Mouse (Mus musculus): ENCODE measurements around the gene Tfap2e.

Gene Tfap2e

GRCm38 (mm10) chr4:126743713-126744112, 7.7 kb upstream of the Tfap2e start:
- TF ChIP-seq GATA4 (IDR thresholded peaks at IDR 0.05; ENCODE audit: insufficient replicate concordance, low read length) = no peak

DNA sequence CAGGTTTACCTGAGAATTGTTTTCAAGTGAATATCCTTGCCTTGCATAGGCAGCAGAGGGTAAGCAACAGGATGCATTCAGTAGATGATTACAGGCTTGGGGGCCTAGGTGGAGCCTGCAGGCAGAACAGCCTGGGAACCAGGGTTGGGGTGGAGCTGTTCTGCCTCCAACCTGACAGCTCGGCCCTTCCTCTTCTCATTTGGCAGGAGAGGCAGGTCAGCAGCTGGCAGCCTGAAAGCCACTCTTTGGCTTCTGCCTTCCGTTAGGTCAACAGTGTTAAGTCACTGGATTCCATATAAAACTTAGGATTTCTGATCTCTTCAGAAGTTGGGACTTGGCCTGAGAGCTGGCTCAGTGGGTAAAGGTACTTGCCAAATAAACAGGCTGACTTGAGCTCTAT, 6.9 kb upstream of the Tfap2e start:
- TF ChIP-seq GATA4 (IDR thresholded peaks at IDR 0.05; ENCODE audit: insufficient replicate concordance, low read length) = no peak

DNA sequence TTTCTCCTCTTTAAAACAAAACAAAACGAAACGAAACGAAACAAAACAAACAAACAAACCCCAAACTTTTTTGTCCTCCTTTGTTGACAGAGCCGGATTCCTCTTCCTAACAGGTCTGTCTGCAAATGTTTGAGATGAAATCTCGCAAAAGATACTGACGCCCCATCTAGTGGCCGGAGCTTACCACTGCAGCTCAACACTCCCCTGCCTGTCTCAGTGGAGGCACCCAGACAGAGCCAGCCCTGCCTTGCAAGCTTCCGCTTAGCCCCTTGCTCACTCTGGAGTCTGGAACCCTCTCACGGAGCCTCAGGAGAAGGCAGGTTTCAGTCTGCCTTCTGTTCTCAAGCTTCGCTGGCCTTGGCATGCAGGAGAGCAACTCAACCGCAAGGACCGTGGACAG, 5.4 kb upstream of the Tfap2e start:
- no peak for TF ChIP-seq GATA4 (IDR thresholded peaks at IDR 0.05; ENCODE audit: insufficient replicate concordance, low read length)

DNA sequence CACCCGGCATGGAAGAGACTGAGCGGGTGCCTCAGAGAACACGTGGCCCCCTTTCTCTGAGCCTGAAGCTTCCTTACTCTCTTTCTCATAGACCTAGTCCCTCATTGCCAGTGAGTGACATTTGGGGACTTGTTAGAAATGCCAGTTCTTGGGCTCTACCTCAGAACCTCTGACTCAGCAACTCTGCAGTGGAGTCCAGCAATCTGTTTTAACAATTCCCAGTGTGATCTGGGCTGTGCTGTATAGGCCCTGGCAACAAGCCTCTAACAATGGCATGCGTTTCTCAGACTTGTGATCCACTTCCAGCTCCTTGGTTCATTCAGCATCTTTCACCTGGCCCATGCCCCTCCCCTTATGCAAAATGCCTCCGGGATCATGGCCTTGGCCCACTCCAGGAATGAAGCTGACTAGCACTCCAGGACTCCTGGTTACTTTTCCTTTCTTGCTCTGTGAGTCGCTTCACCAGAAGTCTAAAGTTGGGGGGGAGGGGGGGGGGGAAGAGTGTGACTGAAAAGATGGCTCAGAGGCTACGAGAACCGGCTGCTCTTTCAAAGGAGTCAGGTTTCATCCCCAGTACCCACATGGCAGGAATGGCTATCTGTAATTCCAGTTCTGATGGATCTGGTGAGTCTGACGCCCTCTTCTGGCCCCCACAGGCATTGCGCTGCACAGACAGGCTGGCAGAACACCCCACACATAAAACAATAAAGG, 4.1 kb upstream of the Tfap2e start:
- no peak for TF ChIP-seq GATA4 (IDR thresholded peaks at IDR 0.05; ENCODE audit: insufficient replicate concordance, low read length)

- TF ChIP-seq GATA4 (IDR thresholded peaks at IDR 0.05; ENCODE audit: insufficient replicate concordance, low read length) = no peak
These were observed 549 bp downstream of the Tfap2e start for GRCm38 (mm10) chr4:126735382-126736000.

DNA sequence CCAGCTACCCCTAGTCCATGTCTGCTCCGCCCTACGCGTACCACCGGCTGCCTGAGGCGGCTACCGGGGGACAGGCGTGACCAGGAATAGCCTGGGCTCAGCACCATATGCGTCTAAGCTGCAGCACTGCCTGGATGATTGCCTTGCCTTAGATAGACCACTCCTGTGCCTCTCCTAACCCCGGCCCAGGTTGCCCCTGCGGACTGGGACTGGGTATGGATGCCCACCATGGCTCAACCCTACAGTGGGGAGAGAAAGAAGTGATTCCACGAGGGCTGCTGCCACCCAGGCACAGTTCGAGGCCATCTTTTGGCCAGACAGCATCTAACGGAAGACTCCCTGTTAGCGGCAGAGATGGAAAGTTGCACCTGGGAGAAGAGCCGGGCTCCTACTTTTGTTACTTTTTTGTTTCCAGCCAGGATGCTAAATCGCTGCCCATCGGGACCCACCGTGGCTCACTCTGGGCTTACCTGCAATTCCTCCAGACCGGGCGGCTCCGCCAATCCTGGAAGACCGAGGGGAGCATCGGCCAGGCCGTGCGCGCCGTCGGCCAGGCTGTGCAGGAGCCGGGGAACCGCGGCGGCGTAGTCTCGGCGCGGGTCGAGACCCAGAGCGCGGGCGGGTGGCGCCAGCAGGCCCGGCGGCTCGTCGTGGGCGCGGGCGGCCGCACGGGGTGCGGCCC, 1.2 kb downstream of the Tfap2e start:
- no peak for TF ChIP-seq GATA4 (IDR thresholded peaks at IDR 0.05; ENCODE audit: insufficient replicate concordance, low read length)

- no peak for TF ChIP-seq GATA4 (IDR thresholded peaks at IDR 0.05; ENCODE audit: insufficient replicate concordance, low read length)
These were observed 1.9 kb downstream of the Tfap2e start for GRCm38 (mm10) chr4:126734001-126734603.

DNA sequence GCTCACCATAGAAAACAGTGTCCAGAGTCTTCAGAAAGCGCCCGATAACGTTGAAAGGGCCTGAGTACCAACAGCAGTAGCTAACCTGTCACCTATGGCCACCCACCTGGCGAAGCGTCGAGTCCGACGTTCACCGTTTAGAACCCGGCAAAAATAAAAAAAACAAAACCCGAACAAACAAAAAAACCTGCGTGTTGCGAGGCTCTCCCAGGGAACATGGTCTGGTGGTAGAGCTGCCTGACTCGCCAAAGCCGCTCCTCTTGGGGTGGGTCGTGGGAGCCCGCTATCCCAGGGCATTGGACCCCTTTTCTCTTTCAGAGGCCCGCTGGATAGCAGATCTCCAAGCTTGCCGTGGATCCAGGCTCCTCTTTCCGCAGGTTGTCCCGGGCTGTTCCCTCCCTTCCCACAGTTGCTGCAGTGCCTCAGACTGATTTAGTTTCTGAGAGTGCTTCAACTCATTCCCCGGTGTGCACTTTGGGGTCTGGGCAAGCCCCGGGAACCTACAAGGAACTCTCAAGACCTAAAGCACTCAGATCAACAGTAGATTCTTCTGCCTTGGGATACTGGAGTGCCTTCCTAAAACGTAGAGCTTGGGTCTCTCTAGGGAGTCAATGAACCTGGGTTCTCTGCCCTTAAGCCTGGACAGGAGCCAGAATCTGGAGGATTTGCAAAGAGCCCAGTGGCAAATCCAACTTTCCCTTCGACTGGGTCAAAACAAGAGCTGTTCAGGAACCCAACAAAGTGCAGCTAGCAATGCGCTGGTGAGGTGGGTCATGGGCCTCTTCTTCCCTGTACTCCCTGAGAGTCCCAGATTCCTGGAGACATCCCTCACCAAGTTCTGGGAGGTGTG, 3.3 kb downstream of the Tfap2e start:
- TF ChIP-seq GATA4 (IDR thresholded peaks at IDR 0.05; ENCODE audit: insufficient replicate concordance, low read length) = no peak

GRCm38 (mm10) chr4:126732111-126732510, 3.9 kb downstream of the Tfap2e start:
- TF ChIP-seq GATA4 (IDR thresholded peaks at IDR 0.05; ENCODE audit: insufficient replicate concordance, low read length) = no peak

DNA sequence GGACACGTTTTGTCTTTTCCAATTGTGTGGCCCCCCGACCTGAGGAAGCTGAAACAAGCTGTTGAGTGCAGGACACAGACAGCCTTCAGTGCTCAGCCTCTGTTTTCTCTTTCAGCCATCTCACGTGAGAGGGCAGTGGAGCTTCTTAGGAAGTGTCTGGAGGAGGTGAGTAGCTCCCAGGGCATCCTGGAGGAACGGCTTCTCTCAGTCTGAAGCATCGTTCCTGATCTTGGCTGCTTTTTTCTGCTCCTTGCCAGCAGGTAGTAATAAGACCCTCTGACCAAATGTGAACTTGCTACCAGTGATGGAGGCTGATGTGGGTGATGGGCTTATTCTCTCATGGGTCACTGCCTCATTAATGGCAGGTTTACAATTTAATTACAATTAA, 28.6 kb downstream of the Tfap2e start:
- TF ChIP-seq GATA4 (IDR thresholded peaks at IDR 0.05; ENCODE audit: insufficient replicate concordance, low read length) = no peak

GRCm38 (mm10) chr4:126706630-126707438, 29.2 kb downstream of the Tfap2e start:
- no peak for TF ChIP-seq GATA4 (IDR thresholded peaks at IDR 0.05; ENCODE audit: insufficient replicate concordance, low read length)

DNA sequence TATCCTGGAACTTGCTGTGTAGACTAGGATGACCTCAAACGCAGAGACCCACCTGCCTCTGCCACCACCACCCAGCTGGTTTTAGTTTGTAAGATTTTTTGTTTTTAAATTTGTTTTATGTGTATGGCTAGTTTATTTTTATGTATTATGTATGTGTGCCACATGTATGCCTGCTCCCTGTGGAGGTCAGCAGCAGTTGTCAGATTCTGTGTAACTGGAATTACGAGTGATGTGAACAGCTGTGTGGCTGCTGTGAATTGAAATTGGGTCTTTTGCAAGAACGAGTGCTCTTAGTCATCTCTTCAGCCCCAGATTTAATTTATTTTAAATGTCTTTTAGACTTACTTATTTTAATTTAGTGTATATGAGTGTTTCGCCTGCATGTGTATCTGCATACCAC, 39.1 kb downstream of the Tfap2e start:
- TF ChIP-seq GATA4 (IDR thresholded peaks at IDR 0.05; ENCODE audit: insufficient replicate concordance, low read length) = no peak

- TF ChIP-seq GATA4 (IDR thresholded peaks at IDR 0.05; ENCODE audit: insufficient replicate concordance, low read length) = no peak
These were observed 43.0 kb downstream of the Tfap2e start for GRCm38 (mm10) chr4:126693021-126693420.

DNA sequence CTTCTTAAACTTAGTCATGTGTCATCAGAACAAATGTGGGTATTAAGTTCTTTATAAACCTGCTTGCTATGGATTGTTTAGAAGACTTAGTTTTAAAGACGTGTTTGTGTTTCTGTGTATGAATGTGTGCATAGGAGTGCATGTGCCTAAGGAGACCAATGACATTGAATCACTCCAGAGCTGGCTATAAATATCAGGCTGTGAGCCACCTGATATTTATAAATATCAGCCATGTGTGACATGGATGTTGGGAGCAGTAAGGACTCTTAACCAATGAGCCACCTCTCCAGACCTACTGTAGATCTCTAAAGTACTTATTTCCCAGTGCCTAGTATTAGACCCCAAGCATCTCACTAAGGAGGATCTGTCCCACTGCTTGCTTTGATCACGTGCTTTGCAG, 46.6 kb downstream of the Tfap2e start:
- no peak for TF ChIP-seq GATA4 (IDR thresholded peaks at IDR 0.05; ENCODE audit: insufficient replicate concordance, low read length)

Data from liver, adult (tissue).